Mouse (Mus musculus): ENCODE data around the gene Rars2. TPM values are rescaled to one million over a fixed set of nuclear protein-coding genes. Genes with fewer than 3 reads are reported as not detected.

Rars2 gene
- polyA plus RNA-seq, 1 experiment from 2014 or later: 54.8 TPM

DNA sequence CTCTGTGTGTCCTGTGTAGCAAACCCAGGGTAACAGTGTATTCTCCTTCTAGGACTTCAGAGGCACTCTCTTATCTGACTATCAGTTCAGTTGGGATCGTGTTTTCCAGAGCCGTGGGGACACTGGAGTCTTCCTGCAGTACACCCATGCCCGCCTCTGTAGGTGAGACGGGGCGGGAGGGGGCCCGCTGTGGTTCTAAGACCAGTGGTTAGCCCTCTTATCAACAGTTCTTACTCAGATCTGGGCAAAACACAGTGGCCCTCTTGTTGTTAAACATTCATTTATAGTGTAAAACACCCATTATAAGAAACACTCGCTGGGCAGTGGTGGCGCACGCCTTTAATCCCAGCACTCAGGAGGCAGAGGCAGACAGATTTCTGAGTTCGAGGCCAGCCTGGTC is 41.3 kb downstream of the Rars2 start:
- WGBS (ENCODE audit: insufficient replicate concordance): 93% methylated on average over 10 of the region's 10 CpGs
- Histone ChIP-seq H3K27me3 (ENCODE audit: control insufficient read depth, insufficient read depth, low read length) (no peaks in the 10 kb centered on the region), H3K4me3 (ENCODE audit: low read depth, low read length) (no peak overlapping the region), H3K4me1 (ENCODE audit: control insufficient read depth, insufficient read depth, low read length) (no peaks in the 10 kb centered on the region), H3K4me2 (no peak overlapping the region), H3K9me3 (replicated peaks; ENCODE audit: control insufficient read depth, low read length) (no peaks in the 10 kb centered on the region), H3K36me3 (ENCODE audit: control insufficient read depth, insufficient read depth, low read length) (peaks cover 18% of the 10 kb centered on the region), H3K27ac (ENCODE audit: low read depth, low read length) (no peak overlapping the region), H3K9ac (ENCODE audit: low read depth, low read length) (no peak overlapping the region)
- no peak for ATAC-seq (replicated peaks; ENCODE audit: insufficient number of reproducible peaks, low FRiP score, low TSS enrichment)

GRCm38 (mm10) chr4:34659012-34659411 is 44.3 kb downstream of the Rars2 start:
- WGBS (ENCODE audit: insufficient replicate concordance): 76% methylated on average over 2 of the region's 2 CpGs
- Histone ChIP-seq H3K9me3 (replicated peaks; ENCODE audit: control insufficient read depth, low read length) (no peaks in the 10 kb centered on the region), H3K4me2 (no peak overlapping the region), H3K27ac (ENCODE audit: low read depth, low read length) (no peak overlapping the region), H3K9ac (ENCODE audit: low read depth, low read length) (no peak overlapping the region), H3K4me3 (ENCODE audit: low read depth, low read length) (no peak overlapping the region), H3K27me3 (ENCODE audit: control insufficient read depth, insufficient read depth, low read length) (no peaks in the 10 kb centered on the region), H3K4me1 (ENCODE audit: control insufficient read depth, insufficient read depth, low read length) (no peaks in the 10 kb centered on the region), H3K36me3 (ENCODE audit: control insufficient read depth, insufficient read depth, low read length) (peaks cover 29% of the 10 kb centered on the region)
- ATAC-seq (replicated peaks; ENCODE audit: insufficient number of reproducible peaks, low FRiP score, low TSS enrichment): no peak

GRCm38 (mm10) chr4:34661514-34661913 is 46.8 kb downstream of the Rars2 start:
- no peak overlapping the region for H3K27ac ChIP-seq (ENCODE audit: low read depth, low read length)
- no peak overlapping the region for H3K4me3 ChIP-seq (ENCODE audit: low read depth, low read length)
- H3K36me3 ChIP-seq (ENCODE audit: control insufficient read depth, insufficient read depth, low read length): peaks cover 29% of the 10 kb centered on the region
- H3K9ac ChIP-seq (ENCODE audit: low read depth, low read length): no peak overlapping the region
- WGBS (ENCODE audit: insufficient replicate concordance): 95% methylated on average over 2 of the region's 2 CpGs
- no peaks in the 10 kb centered on the region for H3K4me1 ChIP-seq (ENCODE audit: control insufficient read depth, insufficient read depth, low read length)
- no peaks in the 10 kb centered on the region for H3K27me3 ChIP-seq (ENCODE audit: control insufficient read depth, insufficient read depth, low read length)
- ATAC-seq (replicated peaks; ENCODE audit: insufficient number of reproducible peaks, low FRiP score, low TSS enrichment): no peak
- no peak overlapping the region for H3K4me2 ChIP-seq
- H3K9me3 ChIP-seq (replicated peaks; ENCODE audit: control insufficient read depth, low read length): no peaks in the 10 kb centered on the region

DNA sequence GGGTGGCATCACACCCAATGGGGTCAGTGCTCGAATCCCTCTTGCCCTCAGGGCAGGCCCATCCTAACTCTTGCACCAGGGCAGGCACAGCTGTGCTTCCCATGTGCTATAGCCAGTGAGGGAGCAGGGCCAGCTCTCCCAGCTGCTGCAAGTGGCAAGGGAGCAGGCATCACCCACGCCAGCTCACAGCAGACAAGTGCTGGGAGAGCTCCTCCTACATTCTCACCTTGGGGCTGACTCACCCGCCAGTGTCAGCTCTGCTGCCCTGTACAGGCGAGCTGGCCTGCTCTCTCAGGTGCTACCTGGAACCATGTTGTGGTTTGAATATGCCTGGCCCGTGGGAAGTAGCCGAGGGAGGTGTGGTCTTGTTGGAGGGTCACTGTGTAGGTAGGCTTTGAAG is 47.2 kb downstream of the Rars2 start:
- no peak overlapping the region for H3K4me2 ChIP-seq
- H3K4me1 ChIP-seq (ENCODE audit: control insufficient read depth, insufficient read depth, low read length): no peaks in the 10 kb centered on the region
- ATAC-seq (replicated peaks; ENCODE audit: insufficient number of reproducible peaks, low FRiP score, low TSS enrichment): no peak
- H3K36me3 ChIP-seq (ENCODE audit: control insufficient read depth, insufficient read depth, low read length): peaks cover 26% of the 10 kb centered on the region
- no peak overlapping the region for H3K9ac ChIP-seq (ENCODE audit: low read depth, low read length)
- no peaks in the 10 kb centered on the region for H3K9me3 ChIP-seq (replicated peaks; ENCODE audit: control insufficient read depth, low read length)
- H3K4me3 ChIP-seq (ENCODE audit: low read depth, low read length): no peak overlapping the region
- no peak overlapping the region for H3K27ac ChIP-seq (ENCODE audit: low read depth, low read length)
- 75% methylated on average over 6 of the region's 6 CpGs for WGBS (ENCODE audit: insufficient replicate concordance)
- H3K27me3 ChIP-seq (ENCODE audit: control insufficient read depth, insufficient read depth, low read length): no peaks in the 10 kb centered on the region

- Histone ChIP-seq H3K9ac (ENCODE audit: low read depth, low read length) (no peak overlapping the region), H3K9me3 (replicated peaks; ENCODE audit: control insufficient read depth, low read length) (no peaks in the 10 kb centered on the region), H3K4me2 (no peak overlapping the region), H3K4me3 (ENCODE audit: low read depth, low read length) (no peak overlapping the region), H3K36me3 (ENCODE audit: control insufficient read depth, insufficient read depth, low read length) (peaks cover 26% of the 10 kb centered on the region), H3K4me1 (ENCODE audit: control insufficient read depth, insufficient read depth, low read length) (no peaks in the 10 kb centered on the region), H3K27me3 (ENCODE audit: control insufficient read depth, insufficient read depth, low read length) (no peaks in the 10 kb centered on the region), H3K27ac (ENCODE audit: low read depth, low read length) (no peak overlapping the region)
- WGBS (ENCODE audit: insufficient replicate concordance): 74% methylated on average over 5 of the region's 5 CpGs
- ATAC-seq (replicated peaks; ENCODE audit: insufficient number of reproducible peaks, low FRiP score, low TSS enrichment): no peak
Measured at GRCm38 (mm10) chr4:34667923-34668322, 53.2 kb downstream of the Rars2 start.

GRCm38 (mm10) chr4:34673721-34674120 is 59.0 kb downstream of the Rars2 start:
- Histone ChIP-seq H3K9ac (ENCODE audit: low read depth, low read length) (no peak overlapping the region), H3K27ac (ENCODE audit: low read depth, low read length) (no peak overlapping the region), H3K4me1 (ENCODE audit: control insufficient read depth, insufficient read depth, low read length) (no peaks in the 10 kb centered on the region), H3K27me3 (ENCODE audit: control insufficient read depth, insufficient read depth, low read length) (no peaks in the 10 kb centered on the region), H3K36me3 (ENCODE audit: control insufficient read depth, insufficient read depth, low read length) (peaks cover 7% of the 10 kb centered on the region; the same call in 1 of the 2 replicates), H3K4me2 (no peak overlapping the region), H3K4me3 (ENCODE audit: low read depth, low read length) (no peak overlapping the region), H3K9me3 (replicated peaks; ENCODE audit: control insufficient read depth, low read length) (no peaks in the 10 kb centered on the region)
- 76% methylated on average over 5 of the region's 5 CpGs for WGBS (ENCODE audit: insufficient replicate concordance)
- no peak for ATAC-seq (replicated peaks; ENCODE audit: insufficient number of reproducible peaks, low FRiP score, low TSS enrichment)

DNA sequence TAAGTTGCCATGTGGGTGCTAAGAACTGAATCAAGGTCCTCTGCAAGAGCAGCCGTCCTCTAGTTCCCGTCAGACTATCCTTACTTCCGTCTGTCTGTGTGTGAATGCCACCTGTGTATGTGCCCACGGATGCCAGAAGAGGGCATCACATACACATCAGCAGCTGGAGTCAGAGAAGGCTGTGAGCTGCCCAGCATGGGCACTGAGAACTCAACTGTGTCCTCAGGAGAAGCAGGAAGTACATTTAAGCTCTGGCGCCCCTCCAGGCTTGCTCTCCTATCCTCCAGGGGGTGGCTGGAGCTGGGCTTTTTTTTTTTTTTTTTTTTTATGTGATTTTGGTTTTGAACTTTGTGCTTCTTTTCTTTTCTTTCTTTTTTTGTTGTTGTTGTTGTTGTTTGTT is 65.8 kb downstream of the Rars2 start:
- WGBS (ENCODE audit: insufficient replicate concordance): 90% methylated on average over 5 of the region's 5 CpGs
- peaks cover 4% of the 10 kb centered on the region; the same call in 1 of the 2 replicates for H3K36me3 ChIP-seq (ENCODE audit: control insufficient read depth, insufficient read depth, low read length)
- H3K27me3 ChIP-seq (ENCODE audit: control insufficient read depth, insufficient read depth, low read length): no peaks in the 10 kb centered on the region
- H3K4me1 ChIP-seq (ENCODE audit: control insufficient read depth, insufficient read depth, low read length): no peaks in the 10 kb centered on the region
- no peak overlapping the region for H3K27ac ChIP-seq (ENCODE audit: low read depth, low read length)
- ATAC-seq (replicated peaks; ENCODE audit: insufficient number of reproducible peaks, low FRiP score, low TSS enrichment): no peak
- H3K4me3 ChIP-seq (ENCODE audit: low read depth, low read length): no peak overlapping the region
- H3K9me3 ChIP-seq (replicated peaks; ENCODE audit: control insufficient read depth, low read length): no peaks in the 10 kb centered on the region
- no peak overlapping the region for H3K4me2 ChIP-seq
- no peak overlapping the region for H3K9ac ChIP-seq (ENCODE audit: low read depth, low read length)

DNA sequence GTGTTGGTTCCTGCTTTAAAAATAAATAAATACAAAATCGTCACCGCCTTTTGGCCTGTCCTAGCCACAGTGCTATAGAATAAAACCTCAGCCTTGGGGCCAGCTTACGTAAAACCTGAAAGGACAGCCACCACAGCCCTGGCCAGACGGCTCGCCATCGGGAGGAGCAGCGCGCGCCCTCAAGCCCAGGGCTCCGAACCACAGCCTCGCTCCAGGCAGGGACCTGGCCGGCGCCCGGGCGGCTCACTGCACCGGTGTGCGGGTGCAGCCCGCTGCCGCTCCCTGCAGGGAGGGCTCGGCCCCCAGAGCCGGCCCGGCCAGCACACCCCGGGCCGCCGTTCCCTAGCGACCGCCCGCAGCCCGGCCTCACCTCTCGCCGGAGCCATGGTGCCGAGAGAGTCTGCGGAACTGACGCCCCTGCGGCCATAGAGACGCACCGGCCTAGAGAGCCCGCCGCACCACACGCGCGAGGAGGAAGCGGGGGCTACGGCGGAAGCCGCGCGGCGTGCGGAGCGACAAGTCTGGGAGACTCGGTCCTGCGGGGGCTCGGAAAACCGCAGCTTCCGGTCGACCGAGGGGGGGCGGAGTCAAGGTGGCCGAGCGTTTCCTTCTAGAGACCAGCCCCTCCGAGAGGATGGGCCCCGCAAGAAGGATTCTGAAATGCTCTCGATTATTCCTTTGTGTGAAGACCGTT is 72.3 kb downstream of the Rars2 start, which contains the start of gene Slc35a1:
Slc35a1 (minus strand) TSS at position 565 of the 694 bp plus-strand sequence.
- WGBS (ENCODE audit: insufficient replicate concordance): under 1% methylated on average over 63 of the region's 65 CpGs
- peak within 1 kb of the TSS; percentile 83 for H3K4me3 ChIP-seq (ENCODE audit: low read depth, low read length)
- H3K27me3 ChIP-seq (ENCODE audit: control insufficient read depth, insufficient read depth, low read length): no peaks in the 10 kb centered on the region
- peaks cover 4% of the 10 kb centered on the region; the same call in 1 of the 2 replicates for H3K4me1 ChIP-seq (ENCODE audit: control insufficient read depth, insufficient read depth, low read length)
- H3K4me2 ChIP-seq: peak within 1 kb of the TSS; percentile 54
- no peaks in the 10 kb centered on the region for H3K9me3 ChIP-seq (replicated peaks; ENCODE audit: control insufficient read depth, low read length)
- ATAC-seq (replicated peaks; ENCODE audit: insufficient number of reproducible peaks, low FRiP score, low TSS enrichment): peak; percentile 92
- H3K36me3 ChIP-seq (ENCODE audit: control insufficient read depth, insufficient read depth, low read length): no peaks in the 10 kb centered on the region
- H3K27ac ChIP-seq (ENCODE audit: low read depth, low read length): peak within 1 kb of the TSS; percentile 92
- H3K9ac ChIP-seq (ENCODE audit: low read depth, low read length): peak within 1 kb of the TSS; percentile 91

DNA sequence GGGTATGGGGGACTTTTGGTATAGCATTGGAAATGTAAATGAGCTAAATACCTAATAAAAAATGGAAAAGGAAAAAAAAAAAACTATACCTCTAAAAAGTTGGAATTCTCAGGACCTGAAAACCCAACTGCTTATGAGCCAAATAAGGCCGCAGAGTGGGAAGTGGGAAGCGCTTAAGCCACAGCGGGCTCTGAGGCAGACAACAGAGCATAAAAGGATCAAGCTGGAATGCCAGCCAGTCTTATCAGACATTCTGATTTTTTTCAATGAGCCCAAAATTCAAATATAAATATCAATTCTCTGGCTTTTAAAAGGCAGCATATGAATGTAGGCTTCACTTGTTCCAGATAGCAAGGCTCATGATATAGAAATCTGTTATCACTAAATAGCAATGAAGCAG is 73.3 kb downstream of the Rars2 start:
- Histone ChIP-seq H3K9me3 (replicated peaks; ENCODE audit: control insufficient read depth, low read length) (no peaks in the 10 kb centered on the region), H3K36me3 (ENCODE audit: control insufficient read depth, insufficient read depth, low read length) (no peaks in the 10 kb centered on the region), H3K27me3 (ENCODE audit: control insufficient read depth, insufficient read depth, low read length) (no peaks in the 10 kb centered on the region), H3K4me1 (ENCODE audit: control insufficient read depth, insufficient read depth, low read length) (peaks cover 4% of the 10 kb centered on the region; the same call in 1 of the 2 replicates), H3K27ac (ENCODE audit: low read depth, low read length) (no peak overlapping the region), H3K9ac (ENCODE audit: low read depth, low read length) (no peak overlapping the region), H3K4me2 (peak overlapping the region; percentile 11; the same call in 1 of the 2 replicates), H3K4me3 (ENCODE audit: low read depth, low read length) (no peak overlapping the region; the same call in 1 of the 2 replicates)
- ATAC-seq (replicated peaks; ENCODE audit: insufficient number of reproducible peaks, low FRiP score, low TSS enrichment): no peak
- 72% methylated on average over 3 of the region's 3 CpGs for WGBS (ENCODE audit: insufficient replicate concordance)

Data from heart, embryonic 11.5 days (tissue).